Mouse (Mus musculus) CH12.LX (cell line): ENCODE data around the gene Hist1h2bm. TPM values are rescaled to one million over a fixed set of nuclear protein-coding genes. Genes with fewer than 3 reads are reported as not detected.
"Not testable (repeated sequence)": the region's sequence is repeated elsewhere in the genome, so short reads cannot be mapped to it uniquely, and the experiment has no call there.

Experiments used
- DNase-seq: peaks from one replicate; pipeline ENCODE4 v3.0.0-alpha.2; 2013; ENCODE audit errors: extremely low read depth
- H3K27ac ChIP-seq: 2 replicates; pipeline ENCODE4 v1.5.1; 2012; ENCODE audit warnings: low read depth, mild to moderate bottlenecking, control low read depth, moderate library complexity; ENCODE audit not compliant: insufficient read depth
- H3K27me3 ChIP-seq: replicated peaks from 2 replicates; pipeline ENCODE3; 2012; ENCODE audit warnings: inconsistent platforms
- H3K36me3 ChIP-seq, 2 experiments: replicated peaks in 1 of 2; 2 replicates each; pipeline versions ENCODE3 to v1.6.1; 2012; ENCODE audit warnings: inconsistent platforms in 1 of 2, low read length in 1 of 2, mild to moderate bottlenecking in 1 of 2, mixed read lengths in 1 of 2, moderate library complexity in 1 of 2; ENCODE audit not compliant: control insufficient read depth in 1 of 2, insufficient read depth in 1 of 2
- H3K4me1 ChIP-seq, 2 experiments: 2 replicates each; pipeline ENCODE4 v1.6.1; 2012; ENCODE audit warnings: inconsistent platforms in 1 of 2, moderate library complexity in 1 of 2; ENCODE audit not compliant: insufficient read depth in 2 of 2, control insufficient read depth in 1 of 2
- H3K4me2 ChIP-seq: 2 replicates; pipeline ENCODE4 v1.6.1; 2012; ENCODE audit warnings: low read depth, mild to moderate bottlenecking, control low read depth; ENCODE audit not compliant: poor library complexity, insufficient read depth, severe bottlenecking
- H3K4me3 ChIP-seq, 3 experiments: fragments of 150-350 bp in 1 of 3; sonication (generic) in 1 of 3; replicated peaks in 1 of 3; 2 replicates each; pipeline versions ENCODE3 to v1.5.1; 2011 to 2012; ENCODE audit warnings: low read depth in 2 of 3, low read length in 2 of 3, mild to moderate bottlenecking in 2 of 3, moderate library complexity in 2 of 3, control low read depth in 1 of 3, improper control_type of control experiment in 1 of 3, inconsistent platforms in 1 of 3, mixed read lengths in 1 of 3; ENCODE audit not compliant: poor library complexity in 1 of 3
- H3K79me2 ChIP-seq: replicated peaks from 2 replicates; pipeline ENCODE4 v1.6.1; 2012; ENCODE audit warnings: mild to moderate bottlenecking, moderate library complexity; ENCODE audit not compliant: control insufficient read depth, poor library complexity, insufficient read depth, severe bottlenecking; ENCODE audit errors: extremely low read depth
- H3K9ac ChIP-seq: 2 replicates; pipeline ENCODE4 v1.6.1; 2012; ENCODE audit warnings: low read depth, mild to moderate bottlenecking, control low read depth, moderate library complexity; ENCODE audit not compliant: insufficient read depth
- H3K9me3 ChIP-seq: replicated peaks from 2 replicates; pipeline ENCODE3; 2012; ENCODE audit warnings: low read length, inconsistent platforms, mixed read lengths
- BHLHE40 ChIP-seq: IDR thresholded peaks from 2 replicates; pipeline ENCODE4 v1.6.1; 2011; ENCODE audit warnings: mild to moderate bottlenecking, low read depth, low read length, improper control_type of control experiment
- CHD2 ChIP-seq: IDR thresholded peaks from 2 replicates; pipeline ENCODE4 v1.6.1; 2011; ENCODE audit warnings: low read length, improper control_type of control experiment
- E2F4 ChIP-seq: IDR thresholded peaks from 2 replicates; pipeline ENCODE4 v1.6.1; 2011; ENCODE audit warnings: low read depth, low read length, improper control_type of control experiment; ENCODE audit not compliant: insufficient replicate concordance
- MEF2A ChIP-seq: IDR thresholded peaks from 2 replicates; pipeline ENCODE4 v1.6.1; 2014; ENCODE audit warnings: low read depth, mild to moderate bottlenecking, inconsistent platforms, low read length, improper control_type of control experiment, borderline replicate concordance
- NELFE ChIP-seq: IDR thresholded peaks from 2 replicates; pipeline ENCODE4 v1.6.1; 2011; ENCODE audit warnings: low read depth, low read length, improper control_type of control experiment
- NRF1 ChIP-seq: IDR thresholded peaks from 2 replicates; pipeline ENCODE4 v1.6.1; 2014; ENCODE audit warnings: low read depth, mild to moderate bottlenecking, inconsistent platforms, low read length, improper control_type of control experiment, moderate library complexity
- POLR2A ChIP-seq: IDR thresholded peaks from 2 replicates; pipeline ENCODE4 v1.6.1; 2011; ENCODE audit warnings: low read depth, mild to moderate bottlenecking, improper control_type of control experiment, low read length
- POLR2AphosphoS2 ChIP-seq: IDR thresholded peaks from 2 replicates; pipeline ENCODE4 v1.6.1; 2011; ENCODE audit warnings: low read depth, low read length, improper control_type of control experiment
- RAD21 ChIP-seq: IDR thresholded peaks from 2 replicates; pipeline ENCODE4 v1.6.1; 2011; ENCODE audit warnings: low read depth, mild to moderate bottlenecking, low read length, improper control_type of control experiment, moderate library complexity
- SIN3A ChIP-seq: IDR thresholded peaks from 2 replicates; pipeline ENCODE4 v1.6.1; 2012; ENCODE audit warnings: low read length, improper control_type of control experiment, inconsistent platforms
- TCF12 ChIP-seq: IDR thresholded peaks from 2 replicates; pipeline ENCODE4 v1.6.1; 2014; ENCODE audit warnings: low read depth, mild to moderate bottlenecking, inconsistent platforms, low read length, improper control_type of control experiment
- UBTF ChIP-seq: IDR thresholded peaks from 2 replicates; pipeline ENCODE4 v1.6.1; 2012; ENCODE audit warnings: low read depth, mild to moderate bottlenecking, inconsistent platforms, low read length, improper control_type of control experiment, moderate library complexity
- ZMIZ1 ChIP-seq: IDR thresholded peaks from 2 replicates; pipeline ENCODE4 v1.6.1; 2012; ENCODE audit warnings: low read depth, mild to moderate bottlenecking, inconsistent platforms, low read length, improper control_type of control experiment
- dilution Hi-C: fragments of 300-500 bp; cut with MboI; formaldehyde crosslinking; loops from 2 replicates; pipeline ENCODE4 v1.14.3; 2020; ENCODE audit warnings: low sequenced_read_pairs; ENCODE audit not compliant: extremely low pct_unique_long_range_greater_than_20kb, extremely low pct_ligation_motif_present
- in situ Hi-C: fragments of 300-500 bp; cut with MboI; formaldehyde crosslinking; loops from 3 replicates; pipeline ENCODE4 v1.14.3; 2019; ENCODE audit warnings: low sequenced_read_pairs, low pct_ligation_motif_present, low pct_unique_long_range_greater_than_20kb, mixed read lengths
- polyA plus RNA-seq: library from polyadenylated mRNA; unstranded; fragments of >175 nt; gene quantifications from 2 replicates; pipeline ENCODE4 v1.2.1, GENCODE M21; 2012; ENCODE audit warnings: low read depth; ENCODE audit not compliant: insufficient read length
- total RNA-seq, 2 experiments: library from RNA; depleted of rRNA; stranded (reverse); fragments of 300-350 nt in 1 of 2; fragments of >200 nt in 1 of 2; gene quantifications; 2 replicates each; pipeline ENCODE4 v1.2.3; 2012 to 2014

Hist1h2bm gene
- total and polyA plus RNA-seq, 3 experiments = 0.87 to 1,804 (median 36.0) TPM

DNA sequence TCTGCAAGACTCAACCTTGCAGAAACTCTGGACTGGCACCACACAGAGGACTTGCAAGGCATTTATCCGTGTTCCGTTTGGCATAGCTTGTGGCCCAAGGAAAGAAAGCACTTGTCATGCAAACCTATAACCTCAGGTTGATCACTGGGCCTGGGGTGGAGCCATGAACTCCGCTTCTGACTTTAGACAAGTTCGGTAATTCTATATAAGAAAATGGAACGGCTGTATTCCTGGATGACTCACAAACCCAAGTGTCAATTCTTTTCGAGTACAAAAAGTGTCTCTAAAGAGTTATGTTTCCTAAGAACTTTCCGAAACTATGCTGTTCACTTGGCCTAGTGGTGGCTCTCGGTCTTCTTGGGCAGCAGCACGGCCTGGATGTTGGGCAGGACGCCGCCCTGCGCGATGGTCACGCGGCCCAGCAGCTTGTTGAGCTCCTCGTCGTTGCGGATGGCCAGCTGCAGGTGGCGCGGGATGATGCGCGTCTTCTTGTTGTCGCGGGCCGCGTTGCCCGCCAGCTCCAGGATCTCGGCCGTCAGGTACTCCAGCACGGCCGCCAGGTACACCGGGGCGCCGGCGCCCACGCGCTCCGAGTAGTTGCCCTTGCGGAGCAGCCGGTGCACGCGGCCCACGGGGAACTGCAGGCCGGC lies 612 bp upstream of the Hist1h2bm start:
- peaks cover 2 to 28% of the 10 kb centered on the region in 2 experiments; a peak in 2 of 4 replicates for H3K4me1 ChIP-seq
- H3K36me3 ChIP-seq, dilution Hi-C loops: not testable (repeated sequence)
- H3K9ac ChIP-seq = peak overlapping the region; percentile 67
- 0 out of 2 replicates have a peak, but pooled peaks have one; percentile 61 for TF ChIP-seq UBTF
- peak; percentile 34; the same call in 1 of the 2 replicates for TF ChIP-seq POLR2A
- TF ChIP-seq NELFE = peak; percentile 56; the same call in 1 of the 2 replicates
- TF ChIP-seq, all 38 proteins: peak for 3; not testable (repeated sequence) for 35
- not testable (repeated sequence) for H3K79me2 ChIP-seq, H3K9me3 ChIP-seq, H3K27me3 ChIP-seq
- DNase-seq = peak; percentile 65
- H3K4me3 ChIP-seq = peak overlapping the region; percentile 28 to 63 (median 41)
- H3K4me2 ChIP-seq = peak overlapping the region; percentile 91
- peak overlapping the region; percentile 90 for H3K27ac ChIP-seq
- in situ Hi-C loops = loop anchor here (25.0 kb wide), 2 partner anchors 216 to 334 kb away; partner anchors contain the start of gene Zfp184

DNA sequence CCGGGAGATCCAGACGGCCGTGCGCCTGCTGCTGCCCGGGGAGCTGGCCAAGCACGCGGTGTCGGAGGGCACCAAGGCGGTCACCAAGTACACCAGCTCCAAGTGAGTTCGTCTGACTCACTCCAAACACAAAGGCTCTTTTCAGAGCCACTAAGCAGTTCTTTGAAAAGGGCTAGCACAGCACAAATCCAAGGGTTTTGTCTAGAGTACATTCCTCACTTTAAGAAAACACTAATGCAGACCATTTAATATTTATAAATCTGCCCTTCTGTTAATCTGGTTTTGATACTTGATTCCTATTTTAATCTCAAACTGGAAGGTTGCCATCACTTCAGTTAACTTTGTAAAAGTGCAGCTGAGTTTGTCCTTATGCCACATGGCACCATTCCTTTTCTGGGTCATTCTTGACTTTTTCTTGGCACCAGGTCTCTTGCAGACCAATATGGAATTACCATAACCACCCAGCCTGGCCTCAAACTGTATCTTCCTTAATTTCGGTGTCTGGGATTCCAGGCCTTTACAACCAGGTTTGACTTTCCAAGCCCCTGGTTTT lies 605 bp downstream of the Hist1h2bm start:
- TF ChIP-seq UBTF = peak; percentile 87
- TF ChIP-seq BHLHE40 = 0 out of 2 replicates have a peak, but pooled peaks have one; percentile 14
- TF ChIP-seq NRF1 = no peak
- TF ChIP-seq ZMIZ1 = peak; percentile 98; the same call in 1 of the 2 replicates
- TF ChIP-seq CHD2 = peak; percentile 65; the same call in 1 of the 2 replicates
- no peak for TF ChIP-seq TCF12
- 0 out of 2 replicates have a peak, but pooled peaks have one; percentile 30 for TF ChIP-seq E2F4
- 0 out of 2 replicates have a peak, but pooled peaks have one; percentile 1 for TF ChIP-seq SIN3A
- peak; percentile 91 for TF ChIP-seq POLR2A
- TF ChIP-seq RAD21 = no peak
- TF ChIP-seq MEF2A = no peak
- peak; percentile 99 for TF ChIP-seq POLR2AphosphoS2
- TF ChIP-seq, all 38 proteins: peak for 8
- Histone ChIP-seq H3K4me2 (peak overlapping the region; percentile 50; the same call in 1 of the 2 replicates), H3K79me2 (no peaks in the 10 kb centered on the region), H3K9me3 (no peaks in the 10 kb centered on the region), H3K9ac (peak overlapping the region; percentile 80), H3K4me3 (peak overlapping the region in 1 of 3 experiments; percentile 47), H3K27ac (peak overlapping the region; percentile 95), H3K36me3 (no peaks in the 10 kb centered on the region), H3K4me1 (peaks cover 2 to 28% of the 10 kb centered on the region in 2 experiments; a peak in 2 of 4 replicates), H3K27me3 (no peaks in the 10 kb centered on the region)
- dilution Hi-C loops = no loop called here
- in situ Hi-C loops = loop anchor here (25.0 kb wide), 2 partner anchors 215 to 335 kb away; partner anchors contain the start of gene Zfp184
- peak; percentile 67 for DNase-seq
